Mouse (Mus musculus): Measurements from ENCODE around the gene 1700021F07Rik. TPM values are rescaled to one million over a fixed set of nuclear protein-coding genes. Genes with fewer than 3 reads are reported as not detected.

The 1700021F07Rik gene
- total and polyA plus RNA-seq, 3 experiments = not detected

- dilution Hi-C loops (cut with MboI; ENCODE audit: extremely low pct_ligation_motif_present, extremely low pct_unique_long_range_greater_than_20kb, low sequenced_read_pairs) (no loop called here), in situ Hi-C loops (cut with MboI; ENCODE audit: low pct_ligation_motif_present, low pct_unique_long_range_greater_than_20kb, low sequenced_read_pairs) (loop anchor here (5.0 kb wide), 1 partner anchor 322 kb away; no protein-coding TSS in a partner anchor)
- no peaks in the 10 kb centered on the region for H3K36me3 ChIP-seq (replicated peaks in 1 of 2; ENCODE audit: control insufficient read depth in 1 of 2, insufficient read depth in 1 of 2, low read length in 1 of 2)
- peaks cover 86% of the 10 kb centered on the region for H3K27me3 ChIP-seq (replicated peaks)
- no peak for TF ChIP-seq RCOR1 (conservative IDR thresholded peaks at IDR 0.05; ENCODE audit: low read depth, low read length)
- TF ChIP-seq MAX (IDR thresholded peaks at IDR 0.05; ENCODE audit: low read length) = no peak
- TF ChIP-seq ZMIZ1 (IDR thresholded peaks at IDR 0.05; ENCODE audit: low read depth, low read length) = no peak
- no peak for TF ChIP-seq RAD21 (IDR thresholded peaks at IDR 0.05; ENCODE audit: low read depth, low read length)
- TF ChIP-seq NRF1 (IDR thresholded peaks at IDR 0.05; ENCODE audit: low read depth, low read length) = no peak
- TF ChIP-seq JUN (IDR thresholded peaks at IDR 0.05; ENCODE audit: insufficient read depth, low read depth, low read length) = no peak
- no peak for TF ChIP-seq POLR2A (IDR thresholded peaks at IDR 0.05; ENCODE audit: low read depth, low read length)
- no peak for TF ChIP-seq ETS1 (conservative IDR thresholded peaks at IDR 0.05; ENCODE audit: low read depth, low read length)
- TF ChIP-seq IRF4 (IDR thresholded peaks at IDR 0.05; ENCODE audit: low read depth, low read length) = no peak
- TF ChIP-seq ZC3H11A (IDR thresholded peaks at IDR 0.05; ENCODE audit: low read depth, low read length) = no peak
- no peak for TF ChIP-seq ELF1 (IDR thresholded peaks at IDR 0.05; ENCODE audit: low read depth, low read length)
- H3K27ac ChIP-seq (ENCODE audit: insufficient read depth, low read depth) = no peak overlapping the region
- H3K9me3 ChIP-seq (replicated peaks; ENCODE audit: low read length) = no peaks in the 10 kb centered on the region
- H3K79me2 ChIP-seq (replicated peaks; ENCODE audit: control insufficient read depth, extremely low read depth, insufficient read depth, poor library complexity, severe bottlenecking) = no peaks in the 10 kb centered on the region
- no peak for DNase-seq (ENCODE audit: extremely low read depth)
- no peak overlapping the region for H3K4me2 ChIP-seq (ENCODE audit: insufficient read depth, low read depth, poor library complexity, severe bottlenecking)
- no peak overlapping the region for H3K4me3 ChIP-seq (replicated peaks in 1 of 3; ENCODE audit: low read depth in 2 of 3, low read length in 2 of 3, poor library complexity in 1 of 3)
- no peaks in the 10 kb centered on the region for H3K4me1 ChIP-seq (ENCODE audit: control insufficient read depth in 1 of 2, insufficient read depth in 2 of 2)
- no peak overlapping the region for H3K9ac ChIP-seq (ENCODE audit: insufficient read depth, low read depth)
Measured at GRCm38 (mm10) chr2:173549236-173549635, 26.9 kb downstream of the 1700021F07Rik start.

- Histone ChIP-seq H3K79me2 (replicated peaks; ENCODE audit: control insufficient read depth, extremely low read depth, insufficient read depth, poor library complexity, severe bottlenecking) (no peaks in the 10 kb centered on the region), H3K9ac (ENCODE audit: insufficient read depth, low read depth) (no peak overlapping the region), H3K27ac (ENCODE audit: insufficient read depth, low read depth) (no peak overlapping the region), H3K4me2 (ENCODE audit: insufficient read depth, low read depth, poor library complexity, severe bottlenecking) (no peak overlapping the region), H3K9me3 (replicated peaks; ENCODE audit: low read length) (no peaks in the 10 kb centered on the region), H3K4me3 (replicated peaks in 1 of 3; ENCODE audit: low read depth in 2 of 3, low read length in 2 of 3, poor library complexity in 1 of 3) (no peak overlapping the region), H3K36me3 (replicated peaks in 1 of 2; ENCODE audit: control insufficient read depth in 1 of 2, insufficient read depth in 1 of 2, low read length in 1 of 2) (no peaks in the 10 kb centered on the region), H3K4me1 (ENCODE audit: control insufficient read depth in 1 of 2, insufficient read depth in 2 of 2) (no peaks in the 10 kb centered on the region), H3K27me3 (replicated peaks) (peaks cover 88% of the 10 kb centered on the region)
- TF ChIP-seq CTCF (conservative IDR thresholded peaks at IDR 0.05 in 1 of 2, IDR thresholded peaks at IDR 0.05 in 1 of 2; ENCODE audit: low read depth in 2 of 2, low read length in 2 of 2) (no peak), JUN (IDR thresholded peaks at IDR 0.05; ENCODE audit: insufficient read depth, low read depth, low read length) (no peak), RCOR1 (conservative IDR thresholded peaks at IDR 0.05; ENCODE audit: low read depth, low read length) (no peak), KAT2A (IDR thresholded peaks at IDR 0.05; ENCODE audit: insufficient replicate concordance, low read length) (no peak), MAZ (IDR thresholded peaks at IDR 0.05; ENCODE audit: low read depth, low read length) (no peak), PAX5 (IDR thresholded peaks at IDR 0.05; ENCODE audit: low read length) (no peak), TCF12 (IDR thresholded peaks at IDR 0.05; ENCODE audit: low read depth, low read length) (no peak)
- no peak for DNase-seq (ENCODE audit: extremely low read depth)
- dilution Hi-C loops (cut with MboI; ENCODE audit: extremely low pct_ligation_motif_present, extremely low pct_unique_long_range_greater_than_20kb, low sequenced_read_pairs) = no loop called here
- in situ Hi-C loops (cut with MboI; ENCODE audit: low pct_ligation_motif_present, low pct_unique_long_range_greater_than_20kb, low sequenced_read_pairs) = loop anchor here (5.0 to 25.0 kb wide), 2 partner anchors 373 to 1337 kb away; no protein-coding TSS in a partner anchor
Measured at GRCm38 (mm10) chr2:173550681-173551080, 28.3 kb downstream of the 1700021F07Rik start.
